Mouse (Mus musculus): ENCODE results near the gene Cela2a. TPM values are rescaled to one million over a fixed set of nuclear protein-coding genes. Genes with fewer than 3 reads are reported as not detected.

The Cela2a gene
- polyA plus RNA-seq, 1 experiment from 2014 or later: not detected

GRCm38 (mm10) chr4:141819316-141819715 lies 6.6 kb downstream of the Cela2a start:
- Histone ChIP-seq H3K27ac (ENCODE audit: low read depth, low read length) (no peak overlapping the region), H3K4me3 (ENCODE audit: low read depth, low read length) (no peak overlapping the region), H3K9me3 (replicated peaks; ENCODE audit: control insufficient read depth, low read length) (no peaks in the 10 kb centered on the region), H3K27me3 (ENCODE audit: control insufficient read depth, insufficient read depth, low read length) (no peaks in the 10 kb centered on the region), H3K4me2 (no peak overlapping the region), H3K4me1 (ENCODE audit: control insufficient read depth, insufficient read depth, low read length) (no peaks in the 10 kb centered on the region), H3K9ac (ENCODE audit: low read depth, low read length) (no peak overlapping the region), H3K36me3 (ENCODE audit: control insufficient read depth, insufficient read depth, low read length) (no peaks in the 10 kb centered on the region)
- WGBS (ENCODE audit: insufficient replicate concordance): 87% methylated on average over 7 of the region's 7 CpGs
- ATAC-seq (replicated peaks; ENCODE audit: insufficient number of reproducible peaks, low FRiP score, low TSS enrichment): no peak

DNA sequence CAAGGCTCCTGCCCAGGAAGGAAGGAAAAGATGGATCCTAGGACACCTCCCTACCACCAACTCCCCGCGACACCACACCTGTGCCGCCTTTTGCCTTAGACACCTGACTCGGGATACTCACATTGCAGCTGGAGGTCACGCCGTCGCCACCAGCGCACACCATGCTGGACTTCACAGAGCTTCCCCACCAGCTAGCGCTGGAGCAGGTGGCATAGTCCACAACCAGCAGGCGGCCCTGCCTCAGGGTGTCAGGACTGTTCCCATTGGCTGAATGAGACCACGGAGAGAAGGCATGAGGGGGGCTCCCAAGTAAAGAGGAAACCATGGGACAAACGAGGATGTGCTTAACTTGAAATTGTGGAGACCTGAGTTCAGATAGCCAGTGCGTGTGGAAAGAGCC lies 7.1 kb downstream of the Cela2a start:
- Histone ChIP-seq H3K36me3 (ENCODE audit: control insufficient read depth, insufficient read depth, low read length) (no peaks in the 10 kb centered on the region), H3K27ac (ENCODE audit: low read depth, low read length) (no peak overlapping the region), H3K27me3 (ENCODE audit: control insufficient read depth, insufficient read depth, low read length) (no peaks in the 10 kb centered on the region), H3K9ac (ENCODE audit: low read depth, low read length) (no peak overlapping the region), H3K4me1 (ENCODE audit: control insufficient read depth, insufficient read depth, low read length) (no peaks in the 10 kb centered on the region), H3K4me2 (no peak overlapping the region), H3K9me3 (replicated peaks; ENCODE audit: control insufficient read depth, low read length) (no peaks in the 10 kb centered on the region), H3K4me3 (ENCODE audit: low read depth, low read length) (no peak overlapping the region)
- 80% methylated on average over 13 of the region's 13 CpGs for WGBS (ENCODE audit: insufficient replicate concordance)
- ATAC-seq (replicated peaks; ENCODE audit: insufficient number of reproducible peaks, low FRiP score, low TSS enrichment): no peak

- H3K27me3 ChIP-seq (ENCODE audit: control insufficient read depth, insufficient read depth, low read length): no peaks in the 10 kb centered on the region
- no peak overlapping the region for H3K9ac ChIP-seq (ENCODE audit: low read depth, low read length)
- H3K27ac ChIP-seq (ENCODE audit: low read depth, low read length): no peak overlapping the region
- no peak overlapping the region for H3K4me2 ChIP-seq
- H3K9me3 ChIP-seq (replicated peaks; ENCODE audit: control insufficient read depth, low read length): no peaks in the 10 kb centered on the region
- H3K4me3 ChIP-seq (ENCODE audit: low read depth, low read length): no peak overlapping the region
- WGBS (ENCODE audit: insufficient replicate concordance): 76% methylated on average over 10 of the region's 10 CpGs
- ATAC-seq (replicated peaks; ENCODE audit: insufficient number of reproducible peaks, low FRiP score, low TSS enrichment): no peak
- H3K36me3 ChIP-seq (ENCODE audit: control insufficient read depth, insufficient read depth, low read length): no peaks in the 10 kb centered on the region
- H3K4me1 ChIP-seq (ENCODE audit: control insufficient read depth, insufficient read depth, low read length): no peaks in the 10 kb centered on the region
Measured at GRCm38 (mm10) chr4:141817706-141818105, 8.3 kb downstream of the Cela2a start.

DNA sequence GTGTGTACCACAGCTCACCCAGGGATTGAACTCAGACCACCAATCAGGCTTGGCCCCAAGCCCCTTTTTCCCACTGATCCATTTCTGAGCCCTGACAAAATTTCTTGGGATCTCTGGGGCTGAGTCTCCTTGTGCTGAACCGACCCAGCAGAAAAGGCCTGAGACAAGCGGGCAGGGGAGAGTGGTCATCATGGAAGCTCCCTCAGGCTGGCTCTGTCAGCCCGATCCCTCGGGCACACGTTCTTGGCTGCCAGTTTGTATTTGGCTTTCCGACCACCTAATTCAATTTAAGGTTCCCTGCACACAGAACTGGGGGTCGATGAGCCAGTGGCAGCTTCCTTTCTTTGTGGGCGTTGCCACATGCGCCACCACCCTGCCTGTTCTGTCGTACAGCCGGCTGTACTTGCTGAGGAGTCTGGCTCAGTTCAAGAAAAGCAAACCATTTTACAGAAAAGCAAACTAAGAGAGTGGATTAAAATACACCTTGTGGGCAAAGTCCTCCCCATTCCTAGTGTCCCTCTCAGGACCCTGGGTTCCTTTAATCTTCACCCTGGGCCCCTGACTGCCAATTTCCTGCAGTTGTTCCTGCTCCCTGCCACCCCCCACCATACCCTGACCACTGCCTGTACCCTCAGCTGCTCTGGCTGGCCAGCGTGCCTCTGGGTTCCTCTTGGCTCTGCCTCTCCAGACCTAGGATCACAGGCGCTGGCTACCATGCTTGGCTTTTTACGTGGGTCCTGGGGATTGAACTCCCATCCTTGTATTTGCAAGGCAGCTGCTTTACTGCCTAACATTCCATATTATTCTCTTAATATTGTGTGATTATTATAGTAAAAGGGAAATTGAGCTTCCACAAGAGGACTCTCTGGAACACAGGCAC lies 8.9 kb downstream of the Cela2a start:
- H3K27ac ChIP-seq (ENCODE audit: low read depth, low read length): no peak overlapping the region
- no peak overlapping the region for H3K9ac ChIP-seq (ENCODE audit: low read depth, low read length)
- H3K4me2 ChIP-seq: no peak overlapping the region
- H3K4me1 ChIP-seq (ENCODE audit: control insufficient read depth, insufficient read depth, low read length): no peaks in the 10 kb centered on the region
- no peak overlapping the region for H3K4me3 ChIP-seq (ENCODE audit: low read depth, low read length)
- 71% methylated on average over 14 of the region's 14 CpGs for WGBS (ENCODE audit: insufficient replicate concordance)
- ATAC-seq (replicated peaks; ENCODE audit: insufficient number of reproducible peaks, low FRiP score, low TSS enrichment): no peak
- no peaks in the 10 kb centered on the region for H3K9me3 ChIP-seq (replicated peaks; ENCODE audit: control insufficient read depth, low read length)
- no peaks in the 10 kb centered on the region for H3K27me3 ChIP-seq (ENCODE audit: control insufficient read depth, insufficient read depth, low read length)
- peaks cover 2% of the 10 kb centered on the region; the same call in 1 of the 2 replicates for H3K36me3 ChIP-seq (ENCODE audit: control insufficient read depth, insufficient read depth, low read length)

DNA sequence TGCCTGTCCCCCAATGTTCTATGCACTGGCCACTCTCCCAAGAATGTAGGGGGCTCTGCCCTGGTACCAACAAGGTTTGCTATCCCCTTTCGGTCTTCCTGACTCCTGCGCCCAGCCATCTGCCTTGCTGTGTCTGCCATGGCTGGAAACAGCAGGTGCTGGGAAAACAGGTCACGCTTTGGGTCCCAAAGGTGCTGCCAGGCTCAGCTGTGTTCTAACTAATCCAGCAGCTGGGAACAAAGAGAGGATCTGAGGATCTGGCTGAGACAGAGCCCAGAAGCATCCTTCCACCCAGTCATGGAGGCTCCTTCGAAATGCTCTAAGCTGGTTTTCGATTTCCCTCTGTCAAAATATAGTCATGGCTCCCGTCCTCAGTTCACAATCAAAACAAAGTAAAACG lies 9.7 kb downstream of the Cela2a start:
- 83% methylated on average over 7 of the region's 7 CpGs for WGBS (ENCODE audit: insufficient replicate concordance)
- Histone ChIP-seq H3K4me2 (no peak overlapping the region), H3K27me3 (ENCODE audit: control insufficient read depth, insufficient read depth, low read length) (no peaks in the 10 kb centered on the region), H3K9me3 (replicated peaks; ENCODE audit: control insufficient read depth, low read length) (no peaks in the 10 kb centered on the region), H3K36me3 (ENCODE audit: control insufficient read depth, insufficient read depth, low read length) (peaks cover 8% of the 10 kb centered on the region), H3K27ac (ENCODE audit: low read depth, low read length) (no peak overlapping the region), H3K4me1 (ENCODE audit: control insufficient read depth, insufficient read depth, low read length) (no peaks in the 10 kb centered on the region), H3K4me3 (ENCODE audit: low read depth, low read length) (no peak overlapping the region), H3K9ac (ENCODE audit: low read depth, low read length) (no peak overlapping the region)
- ATAC-seq (replicated peaks; ENCODE audit: insufficient number of reproducible peaks, low FRiP score, low TSS enrichment): no peak

- Histone ChIP-seq H3K4me3 (ENCODE audit: low read depth, low read length) (no peak overlapping the region), H3K36me3 (ENCODE audit: control insufficient read depth, insufficient read depth, low read length) (peaks cover 31% of the 10 kb centered on the region), H3K27ac (ENCODE audit: low read depth, low read length) (no peak overlapping the region), H3K9ac (ENCODE audit: low read depth, low read length) (no peak overlapping the region), H3K4me2 (no peak overlapping the region), H3K27me3 (ENCODE audit: control insufficient read depth, insufficient read depth, low read length) (no peaks in the 10 kb centered on the region), H3K9me3 (replicated peaks; ENCODE audit: control insufficient read depth, low read length) (no peaks in the 10 kb centered on the region), H3K4me1 (ENCODE audit: control insufficient read depth, insufficient read depth, low read length) (no peaks in the 10 kb centered on the region)
- 93% methylated on average over 7 of the region's 7 CpGs for WGBS (ENCODE audit: insufficient replicate concordance)
- ATAC-seq (replicated peaks; ENCODE audit: insufficient number of reproducible peaks, low FRiP score, low TSS enrichment): no peak
Measured at GRCm38 (mm10) chr4:141811375-141811774, 14.6 kb downstream of the Cela2a start.

- Histone ChIP-seq H3K9me3 (replicated peaks; ENCODE audit: control insufficient read depth, low read length) (no peaks in the 10 kb centered on the region), H3K36me3 (ENCODE audit: control insufficient read depth, insufficient read depth, low read length) (peaks cover 34% of the 10 kb centered on the region), H3K27me3 (ENCODE audit: control insufficient read depth, insufficient read depth, low read length) (no peaks in the 10 kb centered on the region), H3K4me2 (no peak overlapping the region), H3K9ac (ENCODE audit: low read depth, low read length) (no peak overlapping the region), H3K27ac (ENCODE audit: low read depth, low read length) (no peak overlapping the region), H3K4me3 (ENCODE audit: low read depth, low read length) (no peak overlapping the region), H3K4me1 (ENCODE audit: control insufficient read depth, insufficient read depth, low read length) (no peaks in the 10 kb centered on the region)
- ATAC-seq (replicated peaks; ENCODE audit: insufficient number of reproducible peaks, low FRiP score, low TSS enrichment): no peak
- 93% methylated on average over 2 of the region's 2 CpGs for WGBS (ENCODE audit: insufficient replicate concordance)
Measured at GRCm38 (mm10) chr4:141810975-141811374, 15.0 kb downstream of the Cela2a start.

GRCm38 (mm10) chr4:141809850-141810464 lies 16.0 kb downstream of the Cela2a start:
- no peaks in the 10 kb centered on the region for H3K4me1 ChIP-seq (ENCODE audit: control insufficient read depth, insufficient read depth, low read length)
- no peaks in the 10 kb centered on the region for H3K9me3 ChIP-seq (replicated peaks; ENCODE audit: control insufficient read depth, low read length)
- no peak for ATAC-seq (replicated peaks; ENCODE audit: insufficient number of reproducible peaks, low FRiP score, low TSS enrichment)
- no peak overlapping the region for H3K27ac ChIP-seq (ENCODE audit: low read depth, low read length)
- H3K27me3 ChIP-seq (ENCODE audit: control insufficient read depth, insufficient read depth, low read length): no peaks in the 10 kb centered on the region
- no peak overlapping the region for H3K4me3 ChIP-seq (ENCODE audit: low read depth, low read length)
- no peak overlapping the region for H3K9ac ChIP-seq (ENCODE audit: low read depth, low read length)
- no peak overlapping the region for H3K4me2 ChIP-seq
- 75% methylated on average over 8 of the region's 8 CpGs for WGBS (ENCODE audit: insufficient replicate concordance)
- peaks cover 43% of the 10 kb centered on the region for H3K36me3 ChIP-seq (ENCODE audit: control insufficient read depth, insufficient read depth, low read length)

All from heart, embryonic 11.5 days (tissue).